Mouse (Mus musculus) Patski (cell line): ENCODE results near the gene Wfdc6a. TPM values are rescaled to one million over a fixed set of nuclear protein-coding genes. Genes with fewer than 3 reads are reported as not detected.

Experiments
- ATAC-seq: fragments of 100-300 bp; one replicate; pipeline ENCODE4 v1.8.0; 2021
- CTCF ChIA-PET: fragments of 350-600 bp; sonication (Branson Sonifier 250); formaldehyde crosslinking; loops from one replicate; lab custom pipeline; 2022; ENCODE audit warnings: inconsistent platforms; lab: Charles Lee
- POLR2A ChIA-PET: fragments of 350-600 bp; sonication (Branson Sonifier 250); formaldehyde crosslinking; loops from one replicate; lab custom pipeline; 2022; ENCODE audit warnings: antibody characterized with exemption, inconsistent platforms; lab: Charles Lee
- DNase-seq: peaks from one replicate; pipeline ENCODE4 v3.0.0-alpha.2; 2011; ENCODE audit warnings: low read depth, low spot score
- H3K27me3 ChIP-seq: fragments of 371-371 bp; one replicate; pipeline ENCODE4 v1.5.1; 2021
- CTCF ChIP-seq: fragments of 100-300 bp; IDR thresholded peaks from one replicate; pipeline ENCODE4 v1.5.1; 2021
- in situ Hi-C: fragments of 300-500 bp; cut with MboI; formaldehyde crosslinking; loops from 3 replicates; pipeline ENCODE4 v1.11.1; 2018; ENCODE audit warnings: low pct_unique_long_range_greater_than_20kb, mixed read lengths
- polyA plus RNA-seq: library from polyadenylated mRNA; unstranded; gene quantifications from one replicate; pipeline ENCODE4 v1.2.3, GENCODE M21; 2021

Wfdc6a gene
- polyA plus RNA-seq, 1 experiment from 2014 or later = not detected

DNA sequence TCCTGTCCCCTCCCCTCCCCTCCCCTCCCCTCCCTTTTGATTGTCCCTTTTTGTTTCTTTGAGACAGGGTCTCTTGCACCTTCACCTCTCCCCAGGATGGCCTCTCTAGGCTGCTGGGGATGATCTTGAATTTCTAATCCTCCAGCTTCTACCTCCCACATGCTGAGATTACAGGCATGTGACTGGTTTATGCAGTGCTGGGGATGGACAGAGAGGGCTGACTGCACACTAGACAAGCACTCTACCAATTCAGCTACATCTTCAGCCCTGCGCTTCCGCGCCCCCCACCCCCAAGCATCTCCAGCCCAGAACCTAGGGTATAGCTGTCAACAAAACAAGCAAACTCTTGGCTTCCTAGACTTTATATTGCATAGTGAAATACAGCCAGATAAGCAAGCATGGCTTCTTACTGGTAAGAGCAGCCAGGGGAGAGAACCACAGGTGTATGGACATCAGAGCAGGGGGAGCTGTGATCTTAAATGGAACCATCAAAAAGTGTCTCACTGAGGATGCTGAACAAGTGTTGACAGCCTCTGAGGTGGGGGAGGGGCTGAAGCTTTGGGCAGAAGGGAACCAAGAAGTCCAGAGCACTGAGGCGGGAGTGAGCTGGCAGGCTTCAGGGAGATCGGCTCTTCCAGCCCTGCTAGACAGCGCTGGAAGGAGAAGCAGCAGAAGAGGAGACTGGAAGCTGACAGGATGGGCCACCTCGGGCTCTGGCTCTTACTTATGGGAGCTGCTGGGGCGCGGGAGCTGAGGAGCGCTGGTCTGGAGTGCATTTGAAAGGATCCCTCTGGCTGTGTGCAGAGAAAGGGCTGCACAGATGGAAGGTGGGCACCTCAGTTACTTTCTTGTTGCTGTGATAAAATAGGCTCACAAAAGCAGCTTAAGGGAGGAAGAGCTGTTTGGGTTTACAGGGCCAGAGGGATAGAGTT, 35.0 kb downstream of the Wfdc6a start:
- no peaks in the 10 kb centered on the region for H3K27me3 ChIP-seq
- TF ChIP-seq CTCF = no peak
- ChIA-PET POLR2A (interaction anchor here (0.7 kb wide), 1 partner anchor 9 kb away, joined by 3 read pairs; no protein-coding TSS in a partner anchor), CTCF (interaction anchor here (1.0 to 1.4 kb wide), 2 partner anchors 15 to 17 kb away, joined by 3 read pairs; no protein-coding TSS in a partner anchor)
- ATAC-seq = no peak
- in situ Hi-C loops = loop anchor here (25.0 kb wide), 1 partner anchor 438 kb away; no protein-coding TSS in a partner anchor
- no peak for DNase-seq

DNA sequence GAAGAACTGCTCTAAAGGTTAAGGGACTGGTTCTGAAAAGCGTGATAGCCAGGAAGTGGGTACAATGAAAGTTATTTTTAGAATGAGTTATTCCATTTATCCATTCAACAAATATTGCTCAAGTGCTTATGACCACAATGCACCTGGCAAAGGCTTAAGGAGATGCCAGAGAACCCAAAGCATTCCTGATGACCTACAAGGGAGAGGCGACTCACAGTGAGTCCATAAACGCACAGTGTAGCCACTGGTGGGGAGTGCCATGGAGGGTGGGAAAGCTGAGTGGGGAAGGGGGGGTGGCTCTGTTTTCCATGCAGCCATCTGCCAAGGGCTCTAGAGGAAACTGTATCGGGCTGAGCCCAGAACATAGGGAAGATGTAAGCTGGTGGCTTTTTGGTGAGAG, 35.9 kb downstream of the Wfdc6a start:
- no peak for TF ChIP-seq CTCF
- ChIA-PET CTCF (no interaction called here), POLR2A (no interaction called here)
- no peak for DNase-seq
- H3K27me3 ChIP-seq = no peaks in the 10 kb centered on the region
- in situ Hi-C loops = loop anchor here (25.0 kb wide), 1 partner anchor 437 kb away; no protein-coding TSS in a partner anchor
- ATAC-seq = peak; percentile 78

DNA sequence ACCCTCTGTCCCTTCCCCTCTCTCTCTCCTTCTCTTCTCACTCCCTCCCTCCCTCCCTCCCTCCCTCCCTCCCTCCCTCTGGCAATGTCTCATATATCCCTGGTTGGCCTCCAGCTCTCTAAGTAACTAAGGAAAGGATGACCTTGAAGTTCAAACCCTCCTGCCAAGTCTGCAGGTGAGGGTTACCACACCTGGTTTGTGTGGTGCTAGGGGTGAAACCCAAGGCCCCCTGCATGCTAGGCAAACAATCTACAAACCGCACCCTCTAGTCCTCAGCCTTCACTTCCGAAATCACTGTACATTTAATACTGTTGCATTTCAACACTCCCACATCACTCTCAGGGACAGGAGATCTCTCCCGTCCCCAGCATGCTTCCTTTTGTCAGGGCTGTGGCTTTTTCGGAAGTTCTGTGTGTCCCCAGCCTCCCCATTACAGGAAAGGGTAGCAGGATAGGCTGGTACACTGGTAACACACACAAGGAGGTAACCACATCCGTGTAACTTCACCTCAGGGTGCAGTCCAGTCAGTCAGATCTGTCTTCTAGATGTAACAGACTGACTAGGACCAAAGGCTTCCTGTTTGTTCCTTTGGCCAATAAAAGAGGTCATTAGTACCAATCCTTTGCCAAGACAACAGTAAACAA, 40.7 kb downstream of the Wfdc6a start:
- POLR2A ChIA-PET = no interaction called here
- ATAC-seq (no peak), DNase-seq (no peak)
- no peaks in the 10 kb centered on the region for H3K27me3 ChIP-seq
- CTCF ChIA-PET = interaction anchor here (1.4 to 4.4 kb wide), 2 partner anchors 14 to 27 kb away, joined by 6 to 31 read pairs; no protein-coding TSS in a partner anchor
- in situ Hi-C loops = loop anchor here (25.0 kb wide), 1 partner anchor 432 kb away; no protein-coding TSS in a partner anchor
- no peak for TF ChIP-seq CTCF

DNA sequence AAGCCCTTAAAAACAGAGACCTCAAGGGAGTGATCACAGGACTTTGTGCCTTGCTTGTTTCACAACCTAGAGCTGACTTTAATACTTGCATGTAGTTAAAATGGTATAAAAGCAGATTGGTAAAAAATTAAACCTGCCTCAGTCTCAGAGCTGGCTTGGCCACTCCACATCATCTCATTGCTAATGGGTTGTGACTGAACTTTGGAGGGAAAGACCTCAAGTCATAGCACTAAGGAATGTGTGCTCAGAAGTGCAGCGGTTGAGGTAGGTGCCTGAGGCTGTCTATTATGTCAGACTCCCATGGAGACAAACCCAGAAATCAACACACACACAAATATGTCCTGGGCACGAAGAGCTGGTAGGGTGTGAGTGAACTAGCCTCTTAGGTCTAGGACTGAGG, 41.5 kb downstream of the Wfdc6a start:
- no peak for TF ChIP-seq CTCF
- no peaks in the 10 kb centered on the region for H3K27me3 ChIP-seq
- POLR2A ChIA-PET = no interaction called here
- in situ Hi-C loops = loop anchor here (25.0 kb wide), 1 partner anchor 431 kb away; no protein-coding TSS in a partner anchor
- ATAC-seq (peak; percentile 88), DNase-seq (peak; percentile 88)
- CTCF ChIA-PET = interaction anchor here (1.3 to 4.4 kb wide), 3 partner anchors 9 to 26 kb away, joined by 3 to 31 read pairs (median 6); no protein-coding TSS in a partner anchor

DNA sequence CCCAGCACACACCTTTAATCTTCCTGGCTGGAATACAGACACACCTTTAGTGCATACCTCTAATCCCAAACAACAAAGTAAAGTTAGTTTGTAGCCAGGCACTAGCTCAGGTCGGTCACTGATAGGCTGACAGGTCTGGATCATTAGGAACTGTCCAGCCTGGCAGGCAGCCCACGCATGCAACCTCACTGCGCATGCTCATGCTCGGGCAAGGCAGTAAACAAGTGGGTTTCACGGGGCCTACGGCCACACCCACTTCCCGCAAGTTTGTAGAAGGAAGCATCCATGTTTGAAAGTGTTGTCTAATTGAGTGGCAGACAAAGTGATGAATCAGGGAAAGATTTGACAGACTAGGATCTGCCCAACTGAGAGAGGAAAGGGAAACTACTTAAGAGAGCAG, 42.6 kb downstream of the Wfdc6a start:
- DNase-seq = no peak
- in situ Hi-C loops = loop anchor here (25.0 kb wide), 1 partner anchor 430 kb away; no protein-coding TSS in a partner anchor
- ChIA-PET POLR2A (no interaction called here), CTCF (interaction anchor here (1.3 to 4.4 kb wide), 3 partner anchors 8 to 21 kb away, joined by 3 to 31 read pairs (median 3); no protein-coding TSS in a partner anchor)
- H3K27me3 ChIP-seq = no peaks in the 10 kb centered on the region
- no peak for TF ChIP-seq CTCF
- ATAC-seq = no peak

DNA sequence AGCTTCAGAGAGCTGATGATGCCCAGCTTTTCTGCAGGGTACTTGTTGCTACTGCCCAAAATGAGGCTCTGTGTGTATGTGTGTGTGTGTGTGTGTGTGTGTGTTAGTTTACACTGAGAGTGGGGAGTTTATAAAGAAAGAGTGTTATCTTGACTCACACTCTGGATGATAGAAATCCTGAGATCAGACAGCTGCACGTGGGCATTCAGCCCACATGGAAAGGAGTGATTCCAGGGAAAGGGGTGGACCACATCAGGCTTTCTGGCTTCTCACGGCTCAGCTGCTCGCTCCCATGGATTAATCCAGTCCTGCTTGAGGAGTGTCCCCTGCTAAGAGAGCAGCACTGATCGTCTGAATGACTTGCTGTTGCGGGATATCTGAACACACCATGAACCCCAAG, 43.1 kb downstream of the Wfdc6a start:
- CTCF ChIA-PET = interaction anchor here (1.4 to 4.4 kb wide), 2 partner anchors 12 to 21 kb away, joined by 3 to 31 read pairs; no protein-coding TSS in a partner anchor
- in situ Hi-C loops = loop anchor here (25.0 kb wide), 1 partner anchor 430 kb away; no protein-coding TSS in a partner anchor
- H3K27me3 ChIP-seq = no peaks in the 10 kb centered on the region
- no peak for TF ChIP-seq CTCF
- no peak for DNase-seq
- POLR2A ChIA-PET = no interaction called here
- ATAC-seq = no peak

DNA sequence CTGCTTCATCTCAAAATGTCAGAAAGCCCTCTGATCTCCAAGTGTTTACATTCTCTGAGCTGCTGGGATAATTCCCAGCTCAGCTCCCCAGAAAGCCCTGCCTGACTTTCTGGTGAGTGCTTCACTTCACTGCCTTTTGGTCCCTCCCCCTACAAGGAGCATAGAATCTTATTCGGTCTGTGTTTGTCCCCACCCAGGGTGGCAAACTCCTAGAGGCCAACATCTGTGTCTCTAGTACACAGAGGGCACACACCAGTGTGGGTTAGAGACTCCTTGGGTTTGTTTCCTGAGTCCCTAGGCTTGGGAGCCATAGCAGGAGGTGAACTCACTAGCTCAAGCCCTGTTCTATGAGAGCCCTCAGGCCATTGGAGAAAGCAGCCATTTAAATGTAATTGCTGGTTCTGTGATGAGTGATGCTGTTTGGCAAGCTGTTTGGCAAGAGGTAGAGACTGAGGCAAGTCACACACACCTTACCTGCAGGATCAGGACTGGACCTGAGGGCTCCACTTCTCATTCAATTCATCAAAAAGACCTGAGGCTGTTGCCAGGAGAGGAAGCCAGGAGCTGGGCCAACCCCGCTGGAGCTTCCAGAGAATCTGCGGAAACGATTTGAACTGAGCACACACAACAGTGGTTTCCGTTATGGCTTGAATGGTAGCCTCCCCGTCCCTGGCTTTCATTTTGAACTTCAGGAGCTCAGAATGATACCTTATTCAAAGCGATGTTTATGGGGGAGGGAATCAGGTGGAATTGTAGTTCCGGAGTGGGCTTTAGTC, 44.4 kb downstream of the Wfdc6a start:
- in situ Hi-C loops = loop anchor here (25.0 kb wide), 1 partner anchor 429 kb away; no protein-coding TSS in a partner anchor
- no peak for TF ChIP-seq CTCF
- POLR2A ChIA-PET = interaction anchor here (1.0 kb wide), 1 partner anchor 122 kb away, joined by 3 read pairs; no protein-coding TSS in a partner anchor
- no peaks in the 10 kb centered on the region for H3K27me3 ChIP-seq
- CTCF ChIA-PET = interaction anchor here (1.0 to 4.4 kb wide), 6 partner anchors 10 to 152 kb away, joined by 3 to 31 read pairs (median 4); partner anchors contain the start of gene Slpi
- ATAC-seq (no peak), DNase-seq (no peak)

DNA sequence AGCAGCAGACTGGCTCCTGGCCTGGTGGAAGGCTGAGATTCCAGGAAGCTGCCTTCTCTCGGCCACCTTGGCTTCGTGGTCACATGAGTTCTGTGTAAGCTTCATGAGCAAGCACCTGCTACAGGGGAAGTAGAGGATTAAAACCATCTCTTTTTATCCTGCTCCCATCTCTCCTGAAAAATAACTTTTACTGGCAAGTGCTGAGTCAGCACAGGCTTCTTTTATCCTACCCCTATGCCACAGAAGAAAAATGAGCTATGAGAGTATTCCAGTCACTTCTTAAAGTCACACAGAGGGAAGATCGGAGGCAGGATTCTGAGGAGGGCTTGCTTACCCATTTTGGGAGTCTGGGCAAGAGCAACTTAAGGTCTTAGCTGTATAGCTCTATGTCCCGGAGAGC, 48.2 kb downstream of the Wfdc6a start:
- in situ Hi-C loops = loop anchor here (25.0 kb wide), 1 partner anchor 425 kb away; no protein-coding TSS in a partner anchor
- H3K27me3 ChIP-seq = no peaks in the 10 kb centered on the region
- no peak for TF ChIP-seq CTCF
- no peak for ATAC-seq
- POLR2A ChIA-PET = interaction anchor here (0.6 kb wide), 1 partner anchor 83 kb away, joined by 4 read pairs; no protein-coding TSS in a partner anchor
- CTCF ChIA-PET = no interaction called here
- DNase-seq = no peak

DNA sequence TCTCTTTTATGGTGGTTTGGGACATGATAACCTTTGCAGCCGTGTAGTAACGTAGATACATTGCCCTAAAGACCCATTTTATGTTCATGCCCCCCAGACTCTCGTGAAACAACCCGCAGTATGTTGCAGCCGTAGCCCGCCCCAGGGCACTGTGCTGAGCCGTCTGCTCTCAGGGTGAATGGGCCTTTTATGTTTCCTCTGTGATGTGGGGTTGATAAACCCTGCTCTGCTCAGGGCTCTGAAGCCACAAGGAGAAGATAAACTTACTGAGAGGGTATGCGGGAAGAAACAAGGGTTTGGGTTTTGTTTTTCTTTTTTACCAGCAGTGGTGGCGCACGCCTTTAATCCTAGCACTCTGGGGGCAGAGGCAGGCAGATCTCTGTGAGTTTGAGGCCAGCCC, 50.9 kb downstream of the Wfdc6a start:
- in situ Hi-C loops = loop anchor here (25.0 kb wide), 1 partner anchor 422 kb away; no protein-coding TSS in a partner anchor
- ChIA-PET POLR2A (no interaction called here), CTCF (interaction anchor here (1.1 kb wide), 1 partner anchor 30 kb away, joined by 3 read pairs; no protein-coding TSS in a partner anchor)
- no peak for ATAC-seq
- no peak for DNase-seq
- no peak for TF ChIP-seq CTCF
- no peaks in the 10 kb centered on the region for H3K27me3 ChIP-seq
